Mouse (Mus musculus) liver, adult 2 months (tissue): ENCODE measurements at regions not wholly inside any gene's neighbourhood (a gene's known extent, or its start where the extent isn't known, plus 50 kb on each side); places are given as distances from the start of the nearest gene placed in this dataset.

Experiments
- CTCF ChIP-seq: fragments of 200-500 bp; IDR thresholded peaks from 2 replicates; pipeline ENCODE4 v1.5.1; 2011; ENCODE audit warnings: low read depth, low read length, control low read depth
- POLR2A ChIP-seq: fragments of 200-500 bp; IDR thresholded peaks from 2 replicates; pipeline ENCODE4 v1.6.1; 2011; ENCODE audit warnings: low read length, control low read depth; ENCODE audit not compliant: insufficient read depth; ENCODE audit errors: extremely low read depth

- TF ChIP-seq CTCF (no peak), POLR2A (no peak)
These were observed 63.9 kb upstream of the Nfasc start for GRCm38 (mm10) chr1:132805543-132805942.
